Mouse (Mus musculus) lung, postnatal 0 days (tissue): Measurements from ENCODE around the gene Exosc7.

Experiments used
- CTCF ChIP-seq: IDR thresholded peaks from 2 replicates; pipeline ENCODE4 v1.5.1; 2016; ENCODE audit warnings: antibody characterized with exemption, mild to moderate bottlenecking
- EP300 ChIP-seq: IDR thresholded peaks from 2 replicates; pipeline ENCODE4 v1.6.1; 2016; ENCODE audit warnings: antibody characterized with exemption, mild to moderate bottlenecking, control low read depth

- TF ChIP-seq CTCF (no peak), EP300 (no peak)
These were observed 32.7 kb upstream of the Exosc7 start for GRCm38 (mm10) chr9:123080355-123080754.
